Mouse (Mus musculus) lung, postnatal 0 days (tissue): ENCODE data around the gene Trim41.

ENCODE experiments used
- CTCF ChIP-seq: IDR thresholded peaks from 2 replicates; pipeline ENCODE4 v1.5.1; 2016; ENCODE audit warnings: antibody characterized with exemption, mild to moderate bottlenecking
- EP300 ChIP-seq: IDR thresholded peaks from 2 replicates; pipeline ENCODE4 v1.6.1; 2016; ENCODE audit warnings: antibody characterized with exemption, mild to moderate bottlenecking, control low read depth

- TF ChIP-seq CTCF: no peak
- TF ChIP-seq EP300: no peak
These were observed 18.8 kb downstream of the Trim41 start for GRCm38 (mm10) chr11:48798308-48798707.
